Mouse (Mus musculus) stomach, embryonic 14.5 days (tissue): ENCODE results near the gene Egln2. TPM values are rescaled to one million over a fixed set of nuclear protein-coding genes. Genes with fewer than 3 reads are reported as not detected.

Experiments
- ATAC-seq: fragments of 200-750 bp; cut with Nextera tagmentation; 2 replicates; pipeline ENCODE4 v1.8.0; 2017; ENCODE audit warnings: low read depth, moderate TSS enrichment; ENCODE audit not compliant: insufficient number of reproducible peaks, insufficient read depth, low FRiP score
- H3K27ac ChIP-seq: fragments of 300-500 bp; sonication (generic); 2 replicates; pipeline ENCODE4 v1.5.1; 2014; ENCODE audit warnings: mild to moderate bottlenecking, low read length, moderate library complexity, mixed read lengths
- H3K27me3 ChIP-seq: fragments of 300-500 bp; sonication (generic); 2 replicates; pipeline ENCODE4 v1.6.1; 2014; ENCODE audit warnings: low read length, control low read depth, mixed read lengths; ENCODE audit not compliant: control insufficient read depth, insufficient read depth
- H3K36me3 ChIP-seq: fragments of 300-500 bp; sonication (generic); 2 replicates; pipeline ENCODE4 v1.6.1; 2014; ENCODE audit warnings: mild to moderate bottlenecking, control low read depth, low read length, moderate library complexity, mixed read lengths; ENCODE audit not compliant: control insufficient read depth, insufficient read depth
- H3K4me1 ChIP-seq: fragments of 300-500 bp; sonication (generic); 2 replicates; pipeline ENCODE4 v1.6.1; 2014; ENCODE audit warnings: low read length, control low read depth, mixed read lengths; ENCODE audit not compliant: control insufficient read depth, insufficient read depth
- H3K4me2 ChIP-seq: fragments of 300-500 bp; sonication (generic); replicated peaks from 2 replicates; pipeline ENCODE4 v1.6.1; 2014; ENCODE audit warnings: low read depth, low read length, control low read depth
- H3K4me3 ChIP-seq: fragments of 300-500 bp; sonication (generic); 2 replicates; pipeline ENCODE4 v1.5.1; 2014; ENCODE audit warnings: low read depth, low read length, control low read depth
- H3K9ac ChIP-seq: fragments of 300-500 bp; sonication (generic); replicated peaks from 2 replicates; pipeline ENCODE4 v1.6.1; 2014; ENCODE audit warnings: low read depth, mild to moderate bottlenecking, control low read depth, low read length, moderate library complexity, mixed read lengths
- H3K9me3 ChIP-seq: fragments of 300-500 bp; sonication (generic); 2 replicates; pipeline ENCODE4 v1.6.1; 2016; ENCODE audit warnings: low read depth, low read length, control low read depth; ENCODE audit not compliant: control insufficient read depth
- WGBS: fragments of 180-500 bp; shearing (Covaris S2); extraction: QIAGEN DNeasy Blood & Tissue Kit; methylation state at CpG from one replicate; pipeline ENCODE4 v1.1.7; 2014; 5-methylcytosine and 5-hydroxymethylcytosine counted together
- polyA plus RNA-seq: library from polyadenylated mRNA; unstranded; fragments of >200 nt; fragmentation: Nextera tagmentation; extraction: Ambion mirVana; gene quantifications from 2 replicates; pipeline ENCODE4 v1.2.1, GENCODE M21; 2014

Gene Egln2
- polyA plus RNA-seq: 39.0 and 42.5 TPM in 2 replicates

GRCm38 (mm10) chr7:27166614-27167474 lies at the start of gene Egln2:
TSS of gene Egln2 (minus strand) at chr7:27166802.
- peaks cover 37% of the 10 kb centered on the region for H3K4me1 ChIP-seq
- WGBS: 1% methylated on average over 58 of the region's 61 CpGs
- peak within 1 kb of the TSS; percentile 88 for H3K4me2 ChIP-seq
- H3K36me3 ChIP-seq: peaks cover 24% of the 10 kb centered on the region
- H3K27ac ChIP-seq: peak within 1 kb of the TSS; percentile 97
- no peaks in the 10 kb centered on the region for H3K27me3 ChIP-seq
- ATAC-seq: peak; percentile 87
- no peaks in the 10 kb centered on the region for H3K9me3 ChIP-seq
- peak within 1 kb of the TSS; percentile 74 for H3K4me3 ChIP-seq
- peak within 1 kb of the TSS; percentile 76 for H3K9ac ChIP-seq

GRCm38 (mm10) chr7:27212626-27213025 lies 46.0 kb upstream of the Egln2 start:
- H3K9ac ChIP-seq: no peak overlapping the region
- no peaks in the 10 kb centered on the region for H3K9me3 ChIP-seq
- H3K36me3 ChIP-seq: peaks cover 55% of the 10 kb centered on the region
- no peak; the same call in 1 of the 2 replicates for ATAC-seq
- WGBS: 94% methylated on average over 2 of the region's 2 CpGs
- H3K4me2 ChIP-seq: no peak overlapping the region
- H3K4me3 ChIP-seq: no peak overlapping the region
- H3K4me1 ChIP-seq: no peaks in the 10 kb centered on the region
- H3K27me3 ChIP-seq: no peaks in the 10 kb centered on the region
- no peak overlapping the region for H3K27ac ChIP-seq

DNA sequence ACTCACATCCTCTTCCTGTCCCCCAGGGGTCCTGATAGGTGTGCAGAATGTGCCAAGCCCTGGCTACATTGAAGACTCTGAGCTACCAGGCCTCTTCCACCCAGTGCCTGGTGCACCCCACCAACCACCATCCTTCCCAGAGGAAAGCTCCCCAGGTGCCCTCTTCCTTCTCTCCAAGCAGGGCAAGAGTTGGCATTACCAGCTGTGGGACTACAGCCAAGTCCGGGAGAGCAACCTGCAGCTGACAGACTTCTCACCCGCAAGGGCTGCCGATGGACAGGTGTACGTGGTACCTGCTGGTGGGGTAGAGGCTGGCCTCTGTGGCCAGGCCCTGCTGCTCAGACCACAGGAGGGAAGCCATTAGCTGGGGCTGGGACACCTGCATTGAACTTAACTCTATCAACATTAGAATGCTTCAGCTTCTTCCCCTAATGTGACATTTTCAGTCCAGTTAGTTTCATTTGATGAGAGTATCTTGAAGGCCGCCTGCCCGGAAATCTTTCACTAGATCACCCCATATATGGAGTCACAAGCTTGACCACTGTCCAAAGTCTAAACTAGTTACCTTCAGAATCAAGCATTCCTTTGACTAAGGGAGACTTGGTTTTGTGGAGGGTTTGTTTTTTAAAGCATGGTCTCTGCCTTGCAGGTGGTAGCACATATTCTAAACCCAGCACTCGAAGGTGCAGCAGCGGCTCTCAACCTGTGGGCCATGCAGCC lies 37.3 kb upstream of the Egln2 start:
- H3K27ac ChIP-seq: no peak overlapping the region
- no peaks in the 10 kb centered on the region for H3K9me3 ChIP-seq
- no peaks in the 10 kb centered on the region for H3K4me1 ChIP-seq
- H3K4me2 ChIP-seq: no peak overlapping the region
- ATAC-seq: no peak
- H3K36me3 ChIP-seq: peaks cover 33% of the 10 kb centered on the region
- 94% methylated on average over 8 of the region's 8 CpGs for WGBS
- H3K4me3 ChIP-seq: no peak overlapping the region
- no peaks in the 10 kb centered on the region for H3K27me3 ChIP-seq
- H3K9ac ChIP-seq: no peak overlapping the region

GRCm38 (mm10) chr7:27198779-27199178 lies 32.2 kb upstream of the Egln2 start:
- 91% methylated on average over 8 of the region's 8 CpGs for WGBS
- no peak overlapping the region for H3K9ac ChIP-seq
- no peaks in the 10 kb centered on the region for H3K9me3 ChIP-seq
- H3K36me3 ChIP-seq: peaks cover 12% of the 10 kb centered on the region
- H3K27me3 ChIP-seq: no peaks in the 10 kb centered on the region
- no peak overlapping the region for H3K4me3 ChIP-seq
- peaks cover 9% of the 10 kb centered on the region; the same call in 1 of the 2 replicates for H3K4me1 ChIP-seq
- no peak overlapping the region for H3K4me2 ChIP-seq
- no peak for ATAC-seq
- no peak overlapping the region for H3K27ac ChIP-seq

GRCm38 (mm10) chr7:27198355-27198754 lies 31.8 kb upstream of the Egln2 start:
- H3K27me3 ChIP-seq: no peaks in the 10 kb centered on the region
- no peak for ATAC-seq
- H3K4me1 ChIP-seq: peaks cover 11% of the 10 kb centered on the region; the same call in 1 of the 2 replicates
- H3K36me3 ChIP-seq: peaks cover 14% of the 10 kb centered on the region
- H3K4me3 ChIP-seq: no peak overlapping the region
- H3K9me3 ChIP-seq: no peaks in the 10 kb centered on the region
- H3K4me2 ChIP-seq: no peak overlapping the region
- no peak overlapping the region for H3K9ac ChIP-seq
- H3K27ac ChIP-seq: no peak overlapping the region

GRCm38 (mm10) chr7:27197634-27198033 lies 31.0 kb upstream of the Egln2 start:
- H3K9ac ChIP-seq: no peak overlapping the region
- H3K4me1 ChIP-seq: peaks cover 12% of the 10 kb centered on the region; the same call in 1 of the 2 replicates
- no peaks in the 10 kb centered on the region for H3K9me3 ChIP-seq
- H3K27ac ChIP-seq: no peak overlapping the region
- H3K4me3 ChIP-seq: no peak overlapping the region
- no peak overlapping the region for H3K4me2 ChIP-seq
- no peaks in the 10 kb centered on the region for H3K27me3 ChIP-seq
- ATAC-seq: no peak
- H3K36me3 ChIP-seq: peaks cover 14% of the 10 kb centered on the region
- 95% methylated on average over 8 of the region's 8 CpGs for WGBS

GRCm38 (mm10) chr7:27197136-27197535 lies 30.5 kb upstream of the Egln2 start:
- Histone ChIP-seq H3K9me3 (no peaks in the 10 kb centered on the region), H3K36me3 (peaks cover 16% of the 10 kb centered on the region), H3K4me2 (no peak overlapping the region), H3K4me1 (peaks cover 12% of the 10 kb centered on the region; the same call in 1 of the 2 replicates), H3K9ac (no peak overlapping the region), H3K4me3 (no peak overlapping the region), H3K27me3 (no peaks in the 10 kb centered on the region), H3K27ac (no peak overlapping the region)
- no peak for ATAC-seq
- WGBS: 86% methylated on average over 3 of the region's 3 CpGs

GRCm38 (mm10) chr7:27195681-27196611 lies 29.3 kb upstream of the Egln2 start, which contains the start of the genes BC024978 and Snrpa:
TSS of gene BC024978 (plus strand) at chr7:27195781.
TSS of gene Snrpa (minus strand) at chr7:27196271.
- Histone ChIP-seq H3K9ac (peak within 1 kb of the TSS; percentile 90), H3K9me3 (no peaks in the 10 kb centered on the region), H3K4me2 (peak within 1 kb of the TSS; percentile 94), H3K4me1 (peaks cover 12% of the 10 kb centered on the region; the same call in 1 of the 2 replicates), H3K4me3 (peak within 1 kb of the TSS; percentile 79), H3K27me3 (no peaks in the 10 kb centered on the region), H3K27ac (peak within 1 kb of the TSS; percentile 99), H3K36me3 (peaks cover 28% of the 10 kb centered on the region)
- peak; percentile 99 for ATAC-seq
- WGBS: 1% methylated on average over 64 of the region's 64 CpGs
